Comparison of ENCODE assay signal across 33 mouse cellular contexts in genomic region chr7:78318640-78319039, GRCm38 (mm10).
"Had no signal": no experiment of that assay in that cellular context is flagged by ENCODE, and none has a peak within 500 bp of the region (broad histone marks: within the 10 kb centered on the region; RNA-seq: fewer than 3 reads in every experiment).

No protein-coding gene starts in this region.

- H3K9me3 ChIP-seq: heart, embryonic 13.5 days; heart, embryonic 15.5 days; hindbrain, embryonic 10.5 days; hindbrain, embryonic 12.5 days; hindbrain, embryonic 13.5 days; hindbrain, embryonic 15.5 days; intestine, embryonic 15.5 days; kidney, embryonic 15.5 days had no signal

- H3K4me3 ChIP-seq: heart, embryonic 13.5 days; heart, embryonic 15.5 days; hindbrain, embryonic 10.5 days; hindbrain, embryonic 12.5 days; hindbrain, embryonic 13.5 days; hindbrain, embryonic 15.5 days; intestine, embryonic 15.5 days; kidney, embryonic 15.5 days; layer of hippocampus, adult 2 months; left cerebral cortex, adult 2 months had no signal

- H3K27ac ChIP-seq: heart, embryonic 13.5 days; heart, embryonic 15.5 days; hindbrain, embryonic 10.5 days; hindbrain, embryonic 12.5 days; hindbrain, embryonic 13.5 days; hindbrain, embryonic 14.5 days; hindbrain, embryonic 15.5 days; hindbrain, postnatal 0 days; intestine, embryonic 15.5 days; kidney, embryonic 15.5 days; kidney, postnatal 0 days; left cerebral cortex, adult 2 months had no signal

- H3K36me3 ChIP-seq: heart, embryonic 13.5 days; heart, embryonic 15.5 days; hindbrain, embryonic 10.5 days; hindbrain, embryonic 12.5 days; hindbrain, embryonic 13.5 days; hindbrain, embryonic 15.5 days; intestine, embryonic 15.5 days; kidney, embryonic 15.5 days had no signal

- H3K9ac ChIP-seq: heart, embryonic 13.5 days; heart, embryonic 15.5 days; hindbrain, embryonic 12.5 days; hindbrain, embryonic 13.5 days; hindbrain, embryonic 14.5 days; hindbrain, embryonic 15.5 days; intestine, embryonic 15.5 days; kidney, embryonic 15.5 days had no signal

- ATAC-seq: hindbrain, embryonic 16.5 days; hindbrain, postnatal 0 days; inflammation-experienced regulatory T-cells, adult 6 months; intestine, embryonic 15.5 days; intestine, embryonic 16.5 days; intestine, postnatal 0 days had no signal

- H3K4me2 ChIP-seq: heart, embryonic 13.5 days; heart, embryonic 15.5 days; hindbrain, embryonic 12.5 days; hindbrain, embryonic 13.5 days; hindbrain, embryonic 14.5 days; hindbrain, embryonic 15.5 days; intestine, embryonic 15.5 days; kidney, embryonic 15.5 days had no signal

- DNase-seq: heart, postnatal 10 days; heart, postnatal 14 days; heart, postnatal 36 days; heart, postnatal 4 days; kidney, adult 11 months; kidney, adult 18-20 months; kidney, adult 2 months; kidney, adult 8-10 months; kidney, adult 9 months; kidney, postnatal 10 days; kidney, postnatal 14 days; kidney, postnatal 25 days; kidney, postnatal 36 days; kidney, postnatal 4 days; layer of hippocampus, adult 9-11 months; layer of hippocampus, postnatal 36 days had no signal

- H3K4me1 ChIP-seq: heart, embryonic 13.5 days; heart, embryonic 15.5 days; hindbrain, embryonic 10.5 days; hindbrain, embryonic 12.5 days; hindbrain, embryonic 13.5 days; hindbrain, embryonic 15.5 days; intestine, embryonic 15.5 days; kidney, embryonic 15.5 days had no signal

- H3K27me3 ChIP-seq: heart, embryonic 13.5 days; heart, embryonic 15.5 days; hindbrain, embryonic 12.5 days; hindbrain, embryonic 13.5 days; hindbrain, embryonic 15.5 days; intestine, embryonic 15.5 days; kidney, embryonic 15.5 days had no signal
